Mouse (Mus musculus): ENCODE measurements around the gene AC109138.7. TPM values are rescaled to one million over a fixed set of nuclear protein-coding genes. Genes with fewer than 3 reads are reported as not detected.
"Not testable (repeated sequence)": the region's sequence is repeated elsewhere in the genome, so short reads cannot be mapped to it uniquely, and the experiment has no call there.

AC109138.7 gene
- polyA plus RNA-seq, 1 experiment from 2014 or later, result not detected

DNA sequence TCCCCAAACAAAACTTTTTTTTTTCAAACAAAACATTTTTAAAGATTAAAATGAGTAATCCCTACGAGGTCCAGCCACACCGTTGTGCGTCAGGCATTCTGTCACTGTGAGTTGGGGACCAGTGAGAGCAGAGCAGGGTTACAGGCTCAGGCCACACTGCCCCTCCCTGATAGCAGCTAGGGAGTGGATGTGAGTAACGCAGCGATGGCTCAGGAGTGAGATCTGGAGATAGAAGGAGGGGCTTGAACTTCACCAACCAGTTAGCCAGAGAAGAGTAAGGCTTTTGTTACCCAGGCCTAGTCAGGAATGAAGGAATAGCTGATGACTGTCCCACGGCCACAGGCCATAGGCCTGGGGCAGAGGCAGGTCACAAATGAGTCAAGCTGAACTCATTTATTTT, 30.6 kb downstream of the AC109138.7 start:
- WGBS, result 81% methylated on average over 6 of the region's 6 CpGs
- ATAC-seq (replicated peaks; ENCODE audit: low FRiP score), result no peak

DNA sequence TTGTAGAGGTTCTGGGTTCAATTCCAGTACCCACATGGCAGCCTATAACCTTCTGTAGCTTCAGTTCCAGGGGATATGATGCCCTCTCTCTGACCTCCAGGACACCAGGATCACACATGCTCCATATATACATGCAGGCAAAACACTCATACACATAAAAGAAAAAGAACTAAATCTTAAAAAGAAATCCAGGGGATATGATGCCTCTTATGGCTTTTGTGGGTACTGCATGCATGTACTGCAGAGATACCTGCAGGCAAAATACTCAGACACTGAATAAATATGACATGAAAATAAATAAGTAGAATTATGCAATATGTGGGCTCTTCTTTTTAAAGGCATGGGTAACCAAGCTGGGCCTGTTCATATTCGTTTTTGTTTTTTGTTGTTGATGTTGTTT, 32.9 kb downstream of the AC109138.7 start:
- no peak overlapping the region for H3K4me2 ChIP-seq (ENCODE audit: low read depth, low read length, severe bottlenecking)
- H3K9ac ChIP-seq (ENCODE audit: low read length), result no peak overlapping the region
- no peak for ATAC-seq (replicated peaks; ENCODE audit: low FRiP score)
- no peak overlapping the region for H3K4me3 ChIP-seq (ENCODE audit: low read depth, low read length)
- no peaks in the 10 kb centered on the region for H3K9me3 ChIP-seq (ENCODE audit: control insufficient read depth, low read length)
- H3K36me3 ChIP-seq (ENCODE audit: control insufficient read depth, insufficient read depth, low read length), result no peaks in the 10 kb centered on the region
- no peaks in the 10 kb centered on the region for H3K27me3 ChIP-seq (ENCODE audit: control insufficient read depth, insufficient read depth, low read length)
- DNase-seq (ENCODE audit: low spot score), result no peak
- no peaks in the 10 kb centered on the region for H3K4me1 ChIP-seq (replicated peaks; ENCODE audit: control insufficient read depth, insufficient read depth, low read length)
- no peak overlapping the region for H3K27ac ChIP-seq (ENCODE audit: low read depth, low read length)
- WGBS, result 61% methylated on average over 1 of the region's 1 CpGs

More for the DNA sequence above, 30.6 kb downstream of the AC109138.7 start:
- no peak overlapping the region for H3K9ac ChIP-seq (ENCODE audit: low read length)
- no peak overlapping the region for H3K4me3 ChIP-seq (ENCODE audit: low read depth, low read length)
- H3K9me3 ChIP-seq (ENCODE audit: control insufficient read depth, low read length), result no peaks in the 10 kb centered on the region
- H3K36me3 ChIP-seq (ENCODE audit: control insufficient read depth, insufficient read depth, low read length), result no peaks in the 10 kb centered on the region
- H3K4me2 ChIP-seq (ENCODE audit: low read depth, low read length, severe bottlenecking), result no peak overlapping the region
- H3K4me1 ChIP-seq (replicated peaks; ENCODE audit: control insufficient read depth, insufficient read depth, low read length), result no peaks in the 10 kb centered on the region
- H3K27me3 ChIP-seq (ENCODE audit: control insufficient read depth, insufficient read depth, low read length), result no peaks in the 10 kb centered on the region
- no peak for DNase-seq (ENCODE audit: low spot score)
- H3K27ac ChIP-seq (ENCODE audit: low read depth, low read length), result no peak overlapping the region

DNA sequence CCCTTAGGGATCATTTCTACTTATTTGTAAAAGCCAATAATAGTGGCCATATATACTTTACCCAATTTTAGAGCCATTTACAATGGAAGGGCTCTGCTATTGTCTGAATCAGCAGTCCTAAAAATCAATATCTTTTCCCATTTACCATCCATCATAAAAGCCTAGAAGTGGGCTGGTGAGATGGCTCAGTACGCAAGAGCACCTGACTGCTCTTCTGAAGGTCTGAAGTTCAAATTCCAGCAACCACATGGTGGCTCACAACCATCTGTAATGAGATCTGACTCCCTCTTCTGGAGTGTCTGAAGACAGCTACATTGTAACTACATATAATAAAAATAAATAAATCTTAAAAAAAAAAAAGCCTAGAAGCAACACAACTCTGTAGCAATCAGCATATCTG, 34.5 kb downstream of the AC109138.7 start:
- H3K4me1 ChIP-seq (replicated peaks; ENCODE audit: control insufficient read depth, insufficient read depth, low read length); H3K4me2 ChIP-seq (ENCODE audit: low read depth, low read length, severe bottlenecking); H3K27ac ChIP-seq (ENCODE audit: low read depth, low read length); H3K36me3 ChIP-seq (ENCODE audit: control insufficient read depth, insufficient read depth, low read length); DNase-seq (ENCODE audit: low spot score); ATAC-seq (replicated peaks; ENCODE audit: low FRiP score); H3K9me3 ChIP-seq (ENCODE audit: control insufficient read depth, low read length); H3K4me3 ChIP-seq (ENCODE audit: low read depth, low read length); H3K9ac ChIP-seq (ENCODE audit: low read length); H3K27me3 ChIP-seq (ENCODE audit: control insufficient read depth, insufficient read depth, low read length): not testable (repeated sequence)
- WGBS, result 67% methylated on average over 1 of the region's 1 CpGs

DNA sequence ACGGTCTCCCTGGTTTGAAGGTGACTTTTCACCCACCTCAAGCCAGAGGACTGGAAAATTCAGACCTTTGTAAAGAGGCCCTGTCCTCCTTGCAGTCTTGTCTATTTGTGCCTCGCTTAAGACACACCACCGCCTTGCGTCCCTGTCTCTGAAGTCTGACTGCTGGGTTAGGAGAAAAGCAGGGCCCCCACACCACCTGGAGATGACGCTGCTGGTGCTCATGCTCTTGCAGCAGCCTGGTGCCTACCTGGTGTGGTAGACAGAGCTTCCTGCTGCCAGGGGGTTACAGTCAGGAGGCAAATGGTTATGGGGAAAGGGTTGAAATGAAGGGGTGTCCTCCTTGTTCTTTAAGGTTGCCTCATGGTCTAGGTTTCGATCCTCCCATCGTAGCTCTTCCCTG, 40.1 kb downstream of the AC109138.7 start:
- WGBS, result 84% methylated on average over 7 of the region's 7 CpGs
- Histone ChIP-seq H3K9me3 (ENCODE audit: control insufficient read depth, low read length) (no peaks in the 10 kb centered on the region), H3K27me3 (ENCODE audit: control insufficient read depth, insufficient read depth, low read length) (no peaks in the 10 kb centered on the region), H3K9ac (ENCODE audit: low read length) (no peak overlapping the region), H3K4me2 (ENCODE audit: low read depth, low read length, severe bottlenecking) (no peak overlapping the region), H3K36me3 (ENCODE audit: control insufficient read depth, insufficient read depth, low read length) (no peaks in the 10 kb centered on the region), H3K4me3 (ENCODE audit: low read depth, low read length) (no peak overlapping the region), H3K27ac (ENCODE audit: low read depth, low read length) (no peak overlapping the region), H3K4me1 (replicated peaks; ENCODE audit: control insufficient read depth, insufficient read depth, low read length) (no peaks in the 10 kb centered on the region; the same call in 1 of the 2 replicates)
- ATAC-seq (replicated peaks; ENCODE audit: low FRiP score) (no peak), DNase-seq (ENCODE audit: low spot score) (no peak)

DNA sequence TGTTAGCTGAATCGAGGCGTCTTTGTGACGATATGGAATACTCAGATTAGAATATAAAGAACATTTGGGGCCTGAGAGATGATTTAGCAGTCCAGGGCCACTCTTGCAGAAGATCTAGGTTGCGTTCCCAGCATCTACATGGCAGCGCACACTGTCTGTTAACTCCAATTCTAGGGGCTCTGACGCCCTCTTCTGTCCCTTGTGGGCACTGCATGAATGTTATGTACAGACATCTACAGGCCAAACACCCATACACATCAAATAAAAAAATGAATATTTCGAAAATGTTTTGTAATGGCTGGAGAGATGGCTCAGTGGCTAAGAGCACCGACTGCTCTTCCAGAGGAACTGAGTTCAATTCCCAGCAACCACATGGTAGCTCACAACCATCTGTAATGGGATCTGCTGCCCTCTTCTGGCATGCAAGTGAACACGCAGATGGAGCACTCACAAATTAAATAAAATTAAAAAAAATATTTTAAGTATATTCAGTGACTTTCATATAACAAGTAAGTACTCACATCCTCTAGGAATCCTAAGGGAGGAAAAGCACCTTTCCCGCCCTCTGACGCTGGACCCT, 41.5 kb downstream of the AC109138.7 start:
- WGBS, result 73% methylated on average over 11 of the region's 11 CpGs
- Histone ChIP-seq H3K4me2 (ENCODE audit: low read depth, low read length, severe bottlenecking) (no peak overlapping the region), H3K4me3 (ENCODE audit: low read depth, low read length) (no peak overlapping the region), H3K9me3 (ENCODE audit: control insufficient read depth, low read length) (no peaks in the 10 kb centered on the region), H3K27ac (ENCODE audit: low read depth, low read length) (no peak overlapping the region), H3K4me1 (replicated peaks; ENCODE audit: control insufficient read depth, insufficient read depth, low read length) (no peaks in the 10 kb centered on the region; the same call in 1 of the 2 replicates), H3K36me3 (ENCODE audit: control insufficient read depth, insufficient read depth, low read length) (no peaks in the 10 kb centered on the region), H3K27me3 (ENCODE audit: control insufficient read depth, insufficient read depth, low read length) (no peaks in the 10 kb centered on the region), H3K9ac (ENCODE audit: low read length) (no peak overlapping the region)
- DNase-seq (ENCODE audit: low spot score), result no peak
- no peak for ATAC-seq (replicated peaks; ENCODE audit: low FRiP score)

DNA sequence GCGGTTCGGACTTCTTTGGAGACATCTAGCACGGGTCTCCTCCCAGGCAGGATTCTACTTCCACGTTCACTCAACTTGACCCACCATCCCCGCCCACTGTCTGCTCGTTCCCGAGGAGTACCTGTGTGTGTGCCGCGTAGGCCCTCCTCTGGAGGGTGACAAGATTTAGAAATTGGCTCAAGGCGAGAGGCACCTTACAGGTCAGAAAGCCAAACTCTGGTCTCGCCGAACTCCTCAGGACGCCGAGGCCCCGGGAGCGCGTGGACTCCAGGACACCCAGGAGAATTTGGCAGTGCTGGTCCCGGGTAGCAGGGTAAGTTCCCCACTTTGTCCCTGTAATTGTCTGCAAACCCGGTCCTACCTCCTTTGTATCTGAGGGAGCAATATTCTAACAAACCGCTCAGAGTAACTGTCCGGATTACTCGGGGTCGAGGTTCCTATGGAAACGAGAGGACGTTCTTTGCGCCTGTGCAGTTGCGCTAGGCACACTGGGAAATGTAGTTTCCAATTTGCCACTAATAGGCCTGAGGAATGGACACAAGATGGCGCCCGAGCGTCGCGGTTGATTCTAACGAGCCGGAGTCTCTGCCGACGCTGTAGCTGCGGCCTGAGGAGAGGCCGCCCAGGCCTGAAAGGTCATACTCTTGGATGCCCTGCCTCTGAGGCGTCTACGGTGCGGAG, 43.2 kb downstream of the AC109138.7 start:
- WGBS, result under 1% methylated on average over 41 of the region's 41 CpGs
- H3K27ac ChIP-seq (ENCODE audit: low read depth, low read length), result no peak overlapping the region

DNA sequence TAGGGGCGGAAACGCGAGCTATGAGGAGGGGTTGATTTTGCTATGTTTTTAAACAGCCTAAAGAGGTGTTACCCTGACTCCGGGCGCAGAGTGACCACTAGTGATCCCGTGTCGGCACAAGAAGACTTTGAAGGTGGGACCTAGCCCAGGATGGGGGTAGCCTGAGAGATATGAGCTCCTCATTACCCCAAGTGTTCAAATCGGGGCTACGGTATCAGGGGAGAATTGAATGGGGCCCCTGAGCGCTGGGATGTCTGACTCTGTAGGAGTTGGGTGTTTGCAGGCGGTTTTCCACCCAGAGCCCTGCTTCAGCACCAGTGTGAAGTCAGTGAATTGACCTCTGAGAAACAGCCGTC, 43.7 kb downstream of the AC109138.7 start:
- peak overlapping the region; percentile 96 for H3K4me2 ChIP-seq (ENCODE audit: low read depth, low read length, severe bottlenecking)
- H3K9me3 ChIP-seq (ENCODE audit: control insufficient read depth, low read length), result no peaks in the 10 kb centered on the region
- no peaks in the 10 kb centered on the region for H3K36me3 ChIP-seq (ENCODE audit: control insufficient read depth, insufficient read depth, low read length)
- no peaks in the 10 kb centered on the region for H3K27me3 ChIP-seq (ENCODE audit: control insufficient read depth, insufficient read depth, low read length)
- H3K4me3 ChIP-seq (ENCODE audit: low read depth, low read length), result peak overlapping the region; percentile 58
- no peak; the same call in 1 of the 2 replicates for ATAC-seq (replicated peaks; ENCODE audit: low FRiP score)
- peak overlapping the region; percentile 65 for H3K9ac ChIP-seq (ENCODE audit: low read length)
- no peaks in the 10 kb centered on the region; the same call in 1 of the 2 replicates for H3K4me1 ChIP-seq (replicated peaks; ENCODE audit: control insufficient read depth, insufficient read depth, low read length)
- 14% methylated on average over 12 of the region's 12 CpGs for WGBS
- no peak for DNase-seq (ENCODE audit: low spot score)
- H3K27ac ChIP-seq (ENCODE audit: low read depth, low read length), result no peak overlapping the region

More for the DNA sequence above, 43.2 kb downstream of the AC109138.7 start:
- DNase-seq (ENCODE audit: low spot score) (peak; percentile 94), ATAC-seq (replicated peaks; ENCODE audit: low FRiP score) (peak; percentile 91)
- H3K4me3 ChIP-seq (ENCODE audit: low read depth, low read length), result peak overlapping the region; percentile 58
- H3K9ac ChIP-seq (ENCODE audit: low read length), result peak overlapping the region; percentile 65
- H3K36me3 ChIP-seq (ENCODE audit: control insufficient read depth, insufficient read depth, low read length), result no peaks in the 10 kb centered on the region
- no peaks in the 10 kb centered on the region for H3K9me3 ChIP-seq (ENCODE audit: control insufficient read depth, low read length)
- no peaks in the 10 kb centered on the region; the same call in 1 of the 2 replicates for H3K4me1 ChIP-seq (replicated peaks; ENCODE audit: control insufficient read depth, insufficient read depth, low read length)
- peak overlapping the region; percentile 96 for H3K4me2 ChIP-seq (ENCODE audit: low read depth, low read length, severe bottlenecking)
- H3K27me3 ChIP-seq (ENCODE audit: control insufficient read depth, insufficient read depth, low read length), result no peaks in the 10 kb centered on the region

DNA sequence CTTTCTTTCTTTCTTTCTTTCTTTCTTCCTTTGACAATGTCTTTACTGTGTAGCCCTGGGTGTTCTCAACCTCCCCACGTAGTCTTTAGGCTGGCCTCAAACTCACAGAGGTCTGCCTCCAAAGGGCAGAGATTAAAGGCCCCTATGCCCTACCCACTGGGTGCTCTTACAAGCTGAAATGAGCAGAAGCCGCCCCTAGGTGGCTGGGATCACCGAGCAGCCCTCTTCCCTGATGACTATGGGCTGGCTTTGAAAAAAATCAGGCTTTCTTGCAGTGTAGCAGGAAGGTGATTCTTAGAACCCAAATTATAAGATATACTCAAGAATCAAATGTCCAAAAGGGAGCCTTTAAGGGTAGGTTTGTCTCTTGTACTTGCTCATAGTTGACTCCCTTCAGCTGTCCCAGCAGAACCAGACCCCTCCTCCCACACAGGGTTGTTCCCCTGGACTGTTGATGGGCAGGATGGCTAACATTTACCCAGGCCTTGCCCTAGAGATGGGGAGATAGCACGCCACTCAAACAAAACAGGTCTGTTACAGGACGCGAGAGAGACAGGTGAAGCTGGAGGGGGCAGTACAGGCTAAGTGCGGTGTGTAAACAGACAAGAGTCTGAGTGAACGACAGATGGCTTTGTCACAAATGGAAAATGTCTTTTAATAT, 47.0 kb downstream of the AC109138.7 start:
- Histone ChIP-seq H3K4me1 (replicated peaks; ENCODE audit: control insufficient read depth, insufficient read depth, low read length) (no peaks in the 10 kb centered on the region; the same call in 1 of the 2 replicates), H3K9ac (ENCODE audit: low read length) (no peak overlapping the region), H3K4me3 (ENCODE audit: low read depth, low read length) (no peak overlapping the region), H3K27ac (ENCODE audit: low read depth, low read length) (no peak overlapping the region), H3K9me3 (ENCODE audit: control insufficient read depth, low read length) (no peaks in the 10 kb centered on the region), H3K4me2 (ENCODE audit: low read depth, low read length, severe bottlenecking) (no peak overlapping the region), H3K27me3 (ENCODE audit: control insufficient read depth, insufficient read depth, low read length) (no peaks in the 10 kb centered on the region), H3K36me3 (ENCODE audit: control insufficient read depth, insufficient read depth, low read length) (no peaks in the 10 kb centered on the region)
- no peak for ATAC-seq (replicated peaks; ENCODE audit: low FRiP score)
- 60% methylated on average over 8 of the region's 8 CpGs for WGBS
- no peak for DNase-seq (ENCODE audit: low spot score)

All from forebrain, embryonic 11.5 days (tissue).